In genomic region chr16:49175729-49176395, GRCm38 (mm10) we compare ENCODE assay signal across 14 mouse cellular contexts.
DNase-seq lines count a peak whose midpoint lies in the region; ATAC-seq and TF ChIP-seq lines count a peak whose summit lies in the region.
"Had no signal": no experiment of that assay in that cellular context is flagged by ENCODE, and none has a peak within 500 bp of the region (broad histone marks: within the 10 kb centered on the region; RNA-seq: fewer than 3 reads in every experiment).

No protein-coding gene starts in this region.

- H3K4me2 ChIP-seq in forebrain, embryonic 11.5 days (ENCODE audit: low read depth, low read length, severe bottlenecking) = no peak overlapping the region
- H3K4me2 ChIP-seq in hindbrain, embryonic 11.5 days (replicated peaks; ENCODE audit: low read depth, low read length) = no peak overlapping the region
- H3K4me2 ChIP-seq in midbrain, embryonic 15.5 days = no peak overlapping the region
- H3K4me2 ChIP-seq: neural tube, embryonic 13.5 days had no signal

- no peaks in the 10 kb centered on the region for H3K36me3 ChIP-seq in forebrain, embryonic 11.5 days (ENCODE audit: control insufficient read depth, insufficient read depth, low read length)
- no peaks in the 10 kb centered on the region for H3K36me3 ChIP-seq in hindbrain, embryonic 11.5 days (ENCODE audit: control insufficient read depth, insufficient read depth, low read length)
- no peaks in the 10 kb centered on the region for H3K36me3 ChIP-seq in midbrain, embryonic 15.5 days (replicated peaks)
- H3K36me3 ChIP-seq: embryonic facial prominence, embryonic 10.5 days; limb, embryonic 10.5 days; neural tube, embryonic 13.5 days had no signal

- H3K9me3 ChIP-seq in forebrain, embryonic 11.5 days (ENCODE audit: control insufficient read depth, low read length) = no peaks in the 10 kb centered on the region
- H3K9me3 ChIP-seq in hindbrain, embryonic 11.5 days (ENCODE audit: control insufficient read depth, low read length) = no peaks in the 10 kb centered on the region
- no peaks in the 10 kb centered on the region for H3K9me3 ChIP-seq in midbrain, embryonic 15.5 days
- H3K9me3 ChIP-seq: limb, embryonic 10.5 days; neural tube, embryonic 13.5 days had no signal

- no peak overlapping the region for H3K4me3 ChIP-seq in left cerebral cortex, adult 2 months
- H3K4me3 ChIP-seq in forebrain, embryonic 11.5 days (ENCODE audit: low read depth, low read length) = no peak overlapping the region
- no peak overlapping the region for H3K4me3 ChIP-seq in hindbrain, embryonic 11.5 days (ENCODE audit: low read depth, low read length)
- no peak overlapping the region for H3K4me3 ChIP-seq in midbrain, embryonic 15.5 days
- H3K4me3 ChIP-seq: embryonic facial prominence, embryonic 10.5 days; limb, embryonic 10.5 days; neural tube, embryonic 13.5 days had no signal

- no peaks in the 10 kb centered on the region for H3K27me3 ChIP-seq in forebrain, embryonic 11.5 days (ENCODE audit: control insufficient read depth, insufficient read depth, low read length)
- no peaks in the 10 kb centered on the region for H3K27me3 ChIP-seq in hindbrain, embryonic 11.5 days (ENCODE audit: control insufficient read depth, insufficient read depth, low read length)
- no peaks in the 10 kb centered on the region for H3K27me3 ChIP-seq in midbrain, embryonic 15.5 days (replicated peaks)
- H3K27me3 ChIP-seq: neural tube, embryonic 13.5 days had no signal

- peaks cover 3% of the 10 kb centered on the region; the same call in 1 of the 2 replicates for H3K4me1 ChIP-seq in forebrain, embryonic 11.5 days (replicated peaks; ENCODE audit: control insufficient read depth, insufficient read depth, low read length)
- no peaks in the 10 kb centered on the region for H3K4me1 ChIP-seq in hindbrain, embryonic 11.5 days (replicated peaks; ENCODE audit: control insufficient read depth, insufficient read depth, low read length)
- no peaks in the 10 kb centered on the region for H3K4me1 ChIP-seq in midbrain, embryonic 15.5 days
- H3K4me1 ChIP-seq: embryonic facial prominence, embryonic 10.5 days; limb, embryonic 10.5 days had no signal

- intact Hi-C loops in left cerebral cortex, adult 2 months (cut with DNase I) = no loop called here

- DNase-seq in left cerebral cortex, adult 2 months (ENCODE audit: extremely low spot score in 1 of 2, low spot score in 2 of 2) = peak in 1 of 2 experiments; percentile 19
- DNase-seq in left cerebral cortex, adult 11 months (ENCODE audit: low spot score) = no peak
- DNase-seq in forebrain, embryonic 11.5 days (ENCODE audit: low spot score) = no peak
- DNase-seq in hindbrain, embryonic 11.5 days (ENCODE audit: low spot score) = no peak
- DNase-seq in heart, adult 11 months = no peak
- no peak for DNase-seq in adrenal gland, postnatal 36 days
- no peak for DNase-seq in spleen, postnatal 14 days (ENCODE audit: low spot score in 2 of 2)
- DNase-seq: heart, adult 18-20 months; heart, postnatal 36 days had no signal

- ATAC-seq in forebrain, embryonic 11.5 days (replicated peaks; ENCODE audit: low FRiP score) = peak; percentile 76
- ATAC-seq in hindbrain, embryonic 11.5 days (ENCODE audit: low FRiP score) = peak; percentile 69; the same call in 1 of the 2 replicates
- peak; percentile 71 for ATAC-seq in midbrain, embryonic 15.5 days (replicated peaks)
- ATAC-seq: CD4-positive, CD25-positive, alpha-beta regulatory T cell, adult 4 months had no signal

- peak overlapping the region; percentile 76 for H3K27ac ChIP-seq in left cerebral cortex, adult 2 months
- no peak overlapping the region for H3K27ac ChIP-seq in forebrain, embryonic 11.5 days (ENCODE audit: low read depth, low read length)
- H3K27ac ChIP-seq in hindbrain, embryonic 11.5 days (ENCODE audit: low read depth, low read length) = no peak overlapping the region
- H3K27ac ChIP-seq in midbrain, embryonic 15.5 days = no peak overlapping the region
- H3K27ac ChIP-seq: embryonic facial prominence, embryonic 10.5 days; limb, embryonic 10.5 days; neural tube, embryonic 13.5 days had no signal

- no peak for TF ChIP-seq CTCF in left cerebral cortex, adult 2 months (IDR thresholded peaks at IDR 0.05)

- peak overlapping the region; percentile 27; the same call in 1 of the 2 replicates for H3K9ac ChIP-seq in forebrain, embryonic 11.5 days (ENCODE audit: low read length)
- no peak overlapping the region for H3K9ac ChIP-seq in hindbrain, embryonic 11.5 days (ENCODE audit: low read depth, low read length)
- no peak overlapping the region for H3K9ac ChIP-seq in midbrain, embryonic 15.5 days
- H3K9ac ChIP-seq: neural tube, embryonic 13.5 days had no signal

- WGBS in forebrain, embryonic 11.5 days = 56% methylated on average over 8 of the region's 8 CpGs
- 67% methylated on average over 8 of the region's 8 CpGs for WGBS in hindbrain, embryonic 11.5 days
- 62% methylated on average over 8 of the region's 8 CpGs for WGBS in midbrain, embryonic 15.5 days
